Mouse (Mus musculus) ES-E14 (cell line): ENCODE results near the gene Birc2. TPM values are rescaled to one million over a fixed set of nuclear protein-coding genes. Genes with fewer than 3 reads are reported as not detected.

Experiments
- DNase-seq: peaks from one replicate; pipeline ENCODE4 v3.0.0-alpha.2; 2013; ENCODE audit warnings: low read depth, low spot score
- H3K27ac ChIP-seq: 2 replicates; pipeline ENCODE4 v1.5.1; 2012; ENCODE audit warnings: low read depth, mild to moderate bottlenecking, low read length, moderate library complexity, mixed read lengths; ENCODE audit not compliant: poor library complexity, insufficient read depth, severe bottlenecking
- H3K36me3 ChIP-seq: 2 replicates; pipeline ENCODE4 v1.6.1; 2012; ENCODE audit warnings: mild to moderate bottlenecking, low read length, moderate library complexity, mixed read lengths; ENCODE audit not compliant: control insufficient read depth, poor library complexity, insufficient read depth, severe bottlenecking
- H3K4me1 ChIP-seq, 2 experiments: fragments of 150-350 bp in 1 of 2; sonication (generic) in 1 of 2; 2 replicates each; pipeline ENCODE4 v1.6.1; 2012; ENCODE audit warnings: low read length in 2 of 2, mild to moderate bottlenecking in 1 of 2, mixed read lengths in 1 of 2; ENCODE audit not compliant: control insufficient read depth in 2 of 2, insufficient read depth in 2 of 2, poor library complexity in 1 of 2
- H3K4me3 ChIP-seq, 2 experiments: fragments of 150-350 bp in 1 of 2; sonication (generic) in 1 of 2; 2 replicates each; pipeline ENCODE4 v1.5.1; 2012; ENCODE audit warnings: low read length in 2 of 2, low read depth in 1 of 2, mild to moderate bottlenecking in 1 of 2, mixed read lengths in 1 of 2; ENCODE audit not compliant: insufficient read depth in 1 of 2, poor library complexity in 1 of 2, severe bottlenecking in 1 of 2
- H3K9ac ChIP-seq: 2 replicates; pipeline ENCODE4 v1.6.1; 2012; ENCODE audit warnings: low read depth, mild to moderate bottlenecking, low read length, mixed read lengths; ENCODE audit not compliant: poor library complexity, insufficient read depth, severe bottlenecking
- H3K9me3 ChIP-seq: fragments of 150-350 bp; sonication (generic); 2 replicates; pipeline ENCODE4 v1.6.1; 2012; ENCODE audit warnings: low read depth, mild to moderate bottlenecking, low read length; ENCODE audit not compliant: control insufficient read depth, insufficient read depth
- CHD2 ChIP-seq: IDR thresholded peaks from 2 replicates; pipeline ENCODE4 v1.6.1; 2014; ENCODE audit warnings: mild to moderate bottlenecking, low read depth, low read length, inconsistent platforms
- HCFC1 ChIP-seq: IDR thresholded peaks from 2 replicates; pipeline ENCODE4 v1.6.1; 2012; ENCODE audit warnings: low read length, inconsistent platforms, borderline replicate concordance; ENCODE audit not compliant: insufficient read depth
- MAFK ChIP-seq: IDR thresholded peaks from 2 replicates; pipeline ENCODE4 v1.6.1; 2014; ENCODE audit warnings: mild to moderate bottlenecking, low read depth, low read length, inconsistent platforms; ENCODE audit not compliant: insufficient read depth
- ZC3H11A ChIP-seq: IDR thresholded peaks from 2 replicates; pipeline ENCODE4 v1.6.1; 2012; ENCODE audit warnings: low read depth, mild to moderate bottlenecking, inconsistent platforms, low read length, borderline replicate concordance
- ZNF384 ChIP-seq: IDR thresholded peaks from 2 replicates; pipeline ENCODE4 v1.6.1; 2012; ENCODE audit warnings: low read depth, low read length, inconsistent platforms
- in situ Hi-C, 2 experiments: fragments of 600-800 bp; cut with MboI; formaldehyde crosslinking; loops; one replicate each; pipeline ENCODE4 v1.15.1; 2025; ENCODE audit warnings: low sequenced_read_pairs in 2 of 2, inconsistent platforms in 1 of 2; ENCODE audit not compliant: unreplicated experiment in 2 of 2
- total RNA-seq: library from RNA; depleted of rRNA; stranded (reverse); fragments of 300-350 nt; gene quantifications from 2 replicates; pipeline ENCODE4 v1.2.3, GENCODE M21; 2012

Gene Birc2
- total RNA-seq, 1 experiment, result 30.5 TPM

GRCm38 (mm10) chr9:7777652-7778051, 59.2 kb downstream of the Birc2 start:
- H3K27ac ChIP-seq, result no peak overlapping the region
- in situ Hi-C loops, result no loop called here
- no peaks in the 10 kb centered on the region for H3K9me3 ChIP-seq
- H3K36me3 ChIP-seq, result peaks cover 7% of the 10 kb centered on the region; the same call in 1 of the 2 replicates
- no peak for DNase-seq
- TF ChIP-seq CHD2, result no peak
- no peak for TF ChIP-seq MAFK
- no peak for TF ChIP-seq HCFC1
- TF ChIP-seq ZC3H11A, result no peak
- TF ChIP-seq ZNF384, result no peak
- H3K9ac ChIP-seq, result no peak overlapping the region
- H3K4me1 ChIP-seq, result peaks cover 0 to 2% of the 10 kb centered on the region in 2 experiments; a peak in 1 of 4 replicates
- no peak overlapping the region for H3K4me3 ChIP-seq

- H3K9ac ChIP-seq, result no peak overlapping the region
Observed at GRCm38 (mm10) chr9:7776940-7777339, 59.9 kb downstream of the Birc2 start.

GRCm38 (mm10) chr9:7775986-7776385, 60.9 kb downstream of the Birc2 start:
- H3K27ac ChIP-seq, result no peak overlapping the region
- H3K9ac ChIP-seq, result no peak overlapping the region
- DNase-seq, result no peak
- H3K4me1 ChIP-seq, result peaks cover 0 to 4% of the 10 kb centered on the region in 2 experiments; a peak in 1 of 4 replicates
- in situ Hi-C loops, result no loop called here
- H3K36me3 ChIP-seq, result peaks cover 12% of the 10 kb centered on the region; the same call in 1 of the 2 replicates
- no peaks in the 10 kb centered on the region for H3K9me3 ChIP-seq
- TF ChIP-seq CHD2 (no peak), HCFC1 (no peak), ZC3H11A (no peak), MAFK (no peak), ZNF384 (no peak)
- H3K4me3 ChIP-seq, result no peak overlapping the region

More at GRCm38 (mm10) chr9:7776940-7777339, 59.9 kb downstream of the Birc2 start:
- H3K4me3 ChIP-seq, result no peak overlapping the region
- no peak for DNase-seq
- in situ Hi-C loops, result no loop called here
- TF ChIP-seq MAFK (no peak), ZNF384 (no peak), CHD2 (no peak), HCFC1 (no peak), ZC3H11A (no peak)
- H3K36me3 ChIP-seq, result peaks cover 12% of the 10 kb centered on the region; the same call in 1 of the 2 replicates
- peaks cover 0 to 4% of the 10 kb centered on the region in 2 experiments; a peak in 1 of 4 replicates for H3K4me1 ChIP-seq
- H3K27ac ChIP-seq, result no peak overlapping the region
- H3K9me3 ChIP-seq, result no peaks in the 10 kb centered on the region

GRCm38 (mm10) chr9:7775011-7775410, 61.9 kb downstream of the Birc2 start:
- Histone ChIP-seq H3K36me3 (peaks cover 14% of the 10 kb centered on the region; the same call in 1 of the 2 replicates), H3K4me1 (peaks cover 0 to 4% of the 10 kb centered on the region in 2 experiments; a peak in 1 of 4 replicates), H3K4me3 (no peak overlapping the region), H3K9me3 (no peaks in the 10 kb centered on the region), H3K27ac (no peak overlapping the region), H3K9ac (no peak overlapping the region)
- no peak for DNase-seq
- in situ Hi-C loops, result no loop called here
- TF ChIP-seq HCFC1 (no peak), CHD2 (no peak), ZNF384 (no peak), ZC3H11A (no peak), MAFK (no peak)
